Mouse (Mus musculus): Measurements from ENCODE around the gene Prrg2.

Prrg2 gene

GRCm38 (mm10) chr7:45012011-45012410 lies 50.5 kb downstream of the Prrg2 start:
- DNase-seq (ENCODE audit: extremely low spot score) = no peak

- no peak for DNase-seq (ENCODE audit: extremely low spot score)
Measured at GRCm38 (mm10) chr7:45008411-45008810, 54.1 kb downstream of the Prrg2 start.

DNA sequence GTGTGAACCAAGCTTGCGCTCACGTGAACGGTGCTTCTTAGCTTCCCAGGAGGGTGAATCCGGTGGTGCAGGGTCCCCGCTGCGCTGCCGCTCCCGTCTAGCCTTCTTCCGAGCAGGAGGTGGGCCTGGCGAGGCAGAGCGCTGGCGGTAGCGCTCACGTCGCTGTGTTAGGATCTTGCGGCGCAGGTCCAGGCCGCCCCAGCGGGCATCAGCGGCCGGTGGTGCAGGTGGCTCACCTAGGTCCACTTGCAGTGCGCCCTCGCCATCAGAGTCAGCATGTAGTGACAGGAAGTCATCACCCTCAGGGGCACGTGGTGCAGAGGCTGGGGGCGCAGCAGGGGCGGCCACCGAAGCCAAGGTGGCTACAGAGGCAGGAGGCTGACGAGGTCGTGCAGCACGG lies 54.6 kb downstream of the Prrg2 start:
- DNase-seq (ENCODE audit: extremely low spot score) = no peak

GRCm38 (mm10) chr7:45007141-45007540 lies 55.3 kb downstream of the Prrg2 start:
- no peak for DNase-seq (ENCODE audit: extremely low spot score)

GRCm38 (mm10) chr7:45006503-45006902 lies 56.0 kb downstream of the Prrg2 start:
- no peak for DNase-seq (ENCODE audit: extremely low spot score)

GRCm38 (mm10) chr7:45005321-45005992 lies 57.0 kb downstream of the Prrg2 start:
- no peak for DNase-seq (ENCODE audit: extremely low spot score)

DNA sequence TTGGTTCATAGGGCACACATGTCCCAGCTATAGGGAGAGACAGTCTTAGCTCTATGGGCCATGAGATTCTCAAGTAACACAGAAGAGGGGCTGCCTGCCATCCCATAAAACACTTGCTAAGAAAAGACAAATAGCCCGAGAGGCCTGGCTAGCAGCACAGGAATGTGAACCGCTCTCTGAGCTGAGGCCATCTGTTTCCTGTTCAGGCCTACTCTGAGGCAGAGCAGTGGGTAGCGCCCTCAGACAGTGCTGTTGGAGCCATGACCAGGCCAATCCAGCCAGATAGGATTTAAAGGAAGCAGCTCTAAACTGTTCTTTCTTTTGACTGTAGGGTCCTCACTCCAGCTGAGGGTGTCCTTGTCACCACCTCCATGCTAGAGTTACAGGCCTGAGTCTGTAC lies 57.9 kb downstream of the Prrg2 start:
- DNase-seq (ENCODE audit: extremely low spot score) = no peak
